9 mouse cellular contexts compared by ENCODE assay signal in the genomic region with DNA sequence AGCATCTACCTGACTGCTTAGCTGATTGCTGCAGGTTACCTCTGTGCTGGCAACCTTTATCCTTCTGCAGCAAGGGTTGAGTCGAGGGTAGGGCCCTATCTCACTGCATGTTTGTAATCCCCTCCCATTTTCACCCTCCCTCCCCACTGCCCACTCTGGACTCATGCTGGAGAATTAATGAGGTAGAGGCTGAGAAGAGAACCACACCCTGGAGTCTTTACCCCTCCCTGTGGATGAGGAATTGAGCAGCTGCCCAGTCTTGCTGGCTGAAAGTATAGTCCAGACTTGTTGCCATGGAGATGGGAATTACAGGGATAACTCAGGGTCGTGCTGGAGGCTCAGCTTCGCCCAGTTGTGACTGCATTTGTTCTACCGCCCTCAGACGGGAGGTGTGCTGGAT. TPM values are rescaled to one million over a fixed set of nuclear protein-coding genes. Genes with fewer than 3 reads are reported as not detected.
DNase-seq lines count a peak whose midpoint lies in the region; ATAC-seq and TF ChIP-seq lines count a peak whose summit lies in the region.
"Had no signal": no experiment of that assay in that cellular context is flagged by ENCODE, and none has a peak within 500 bp of the region (broad histone marks: within the 10 kb centered on the region; RNA-seq: fewer than 3 reads in every experiment).

No protein-coding gene starts in this region.

- no peaks in the 10 kb centered on the region for H3K27me3 ChIP-seq in limb, embryonic 11.5 days (ENCODE audit: control insufficient read depth, insufficient read depth, low read length)
- H3K27me3 ChIP-seq in limb, embryonic 10.5 days (ENCODE audit: low read depth, poor library complexity, severe bottlenecking) = no peaks in the 10 kb centered on the region
- no peaks in the 10 kb centered on the region for H3K27me3 ChIP-seq in forebrain, embryonic 10.5 days (ENCODE audit: poor library complexity, severe bottlenecking)
- no peaks in the 10 kb centered on the region for H3K27me3 ChIP-seq in thymus, adult 2 months (ENCODE audit: control insufficient read depth, insufficient read depth, low read length)

- WGBS in limb, embryonic 11.5 days = 33% methylated on average over 5 of the region's 5 CpGs
- WGBS in limb, embryonic 10.5 days = 32% methylated on average over 5 of the region's 5 CpGs
- 22% methylated on average over 5 of the region's 5 CpGs for WGBS in forebrain, embryonic 10.5 days
- WGBS in thymus, adult 2 months = 50% methylated on average over 5 of the region's 5 CpGs

- H3K4me2 ChIP-seq in limb, embryonic 11.5 days (ENCODE audit: low read depth, severe bottlenecking) = no peak overlapping the region

- TF ChIP-seq CTCF in thymus, adult 2 months (IDR thresholded peaks at IDR 0.05; ENCODE audit: borderline replicate concordance, control insufficient read depth, extremely low read depth, insufficient read depth, low read length, poor library complexity) = no peak

- TF ChIP-seq POLR2A in thymus, adult 2 months (IDR thresholded peaks at IDR 0.05; ENCODE audit: control insufficient read depth, extremely low read depth, insufficient read depth, low read length, poor library complexity) = no peak

- H3K36me3 ChIP-seq in limb, embryonic 11.5 days (ENCODE audit: control insufficient read depth, insufficient read depth, low read length) = no peaks in the 10 kb centered on the region
- no peaks in the 10 kb centered on the region for H3K36me3 ChIP-seq in limb, embryonic 10.5 days
- H3K36me3 ChIP-seq in forebrain, embryonic 10.5 days (replicated peaks) = no peaks in the 10 kb centered on the region
- no peaks in the 10 kb centered on the region for H3K36me3 ChIP-seq in thymus, adult 2 months (ENCODE audit: control insufficient read depth, insufficient read depth, low read length)

- 0 out of 2 replicates have a peak, but pooled peaks have one; percentile 21 for ATAC-seq in limb, embryonic 11.5 days (ENCODE audit: insufficient number of reproducible peaks, low FRiP score, low TSS enrichment, low read depth)

- intact Hi-C loops in left cerebral cortex, postnatal 36 days (cut with DNase I) = loop anchor here (1.0 kb wide), 1 partner anchor 18 kb away; no protein-coding TSS in a partner anchor

- H3K9ac ChIP-seq in limb, embryonic 11.5 days (ENCODE audit: low read length) = no peak overlapping the region

- H3K27ac ChIP-seq in limb, embryonic 11.5 days (replicated peaks; ENCODE audit: low read depth, low read length) = no peak overlapping the region
- no peak overlapping the region for H3K27ac ChIP-seq in limb, embryonic 10.5 days
- H3K27ac ChIP-seq in forebrain, embryonic 10.5 days = no peak overlapping the region
- no peak overlapping the region for H3K27ac ChIP-seq in thymus, adult 2 months (ENCODE audit: control insufficient read depth, insufficient read depth, low read length)

- DNase-seq in limb, embryonic 11.5 days (ENCODE audit: low spot score) = no peak
- no peak for DNase-seq in limb, embryonic 10.5 days (ENCODE audit: low spot score)
- DNase-seq in forebrain, embryonic 10.5 days (ENCODE audit: extremely low spot score, low spot score) = peak; percentile 17
- DNase-seq in left cerebral cortex, postnatal 36 days (ENCODE audit: low spot score in 2 of 2) = peak; percentile 50 to 61
- DNase-seq in right cerebral cortex, postnatal 25 days = peak; percentile 68
- no peak for DNase-seq in kidney, adult 8-10 months
- no peak for DNase-seq in thymus, adult 2 months
- no peak for DNase-seq in kidney, postnatal 10 days

- H3K4me1 ChIP-seq in limb, embryonic 11.5 days (ENCODE audit: control insufficient read depth, insufficient read depth, low read length) = no peaks in the 10 kb centered on the region
- H3K4me1 ChIP-seq in limb, embryonic 10.5 days = no peaks in the 10 kb centered on the region
- peaks cover 11% of the 10 kb centered on the region for H3K4me1 ChIP-seq in forebrain, embryonic 10.5 days
- H3K4me1 ChIP-seq in thymus, adult 2 months (replicated peaks; ENCODE audit: control insufficient read depth, insufficient read depth, low read length) = no peaks in the 10 kb centered on the region

- H3K9me3 ChIP-seq in limb, embryonic 11.5 days (ENCODE audit: control insufficient read depth, low read length) = no peaks in the 10 kb centered on the region
- H3K9me3 ChIP-seq in limb, embryonic 10.5 days (replicated peaks) = no peaks in the 10 kb centered on the region
- no peaks in the 10 kb centered on the region for H3K9me3 ChIP-seq in forebrain, embryonic 10.5 days

- H3K4me3 ChIP-seq in limb, embryonic 11.5 days (ENCODE audit: low read depth, low read length) = no peak overlapping the region
- H3K4me3 ChIP-seq in limb, embryonic 10.5 days = no peak overlapping the region
- H3K4me3 ChIP-seq in forebrain, embryonic 10.5 days = no peak overlapping the region
- no peak overlapping the region for H3K4me3 ChIP-seq in thymus, adult 2 months (ENCODE audit: control insufficient read depth, insufficient read depth, low read length)

RNA-seq across cellular contexts. Expression of a gene that starts 23.6 kb away (rescaled TPM):
- 0.07 TPM in 1 of 2 replicates, not detected in the other for polyA plus RNA-seq in limb, embryonic 11.5 days (2014; fragmentation: Nextera tagmentation; extraction: Ambion mirVana)
- polyA plus RNA-seq in limb, embryonic 10.5 days (2016; fragmentation: Nextera tagmentation; extraction: Ambion mirVana) = not detected in 2 replicates
- 0.15 TPM in 1 of 2 replicates, not detected in the other for polyA plus RNA-seq in forebrain, embryonic 10.5 days (2016; fragmentation: Nextera tagmentation; extraction: Ambion mirVana)
- 10 to 100 TPM; 37.7 to 40.2 TPM for total RNA-seq in left cerebral cortex, postnatal 36 days (2021)
- polyA plus RNA-seq in thymus, adult 2 months (2012; rRNA removed) = 0.43 and 0.58 TPM in 2 replicates

RNA-seq across cellular contexts. Expression of a gene that starts 54.5 kb away (rescaled TPM):
- 0.05 TPM in 1 of 2 replicates, not detected in the other for polyA plus RNA-seq in limb, embryonic 11.5 days (2014; fragmentation: Nextera tagmentation; extraction: Ambion mirVana)
- polyA plus RNA-seq in limb, embryonic 10.5 days (2016; fragmentation: Nextera tagmentation; extraction: Ambion mirVana) = 0.04 TPM in 2 replicates
- polyA plus RNA-seq in forebrain, embryonic 10.5 days (2016; fragmentation: Nextera tagmentation; extraction: Ambion mirVana) = 0.07 TPM in 1 of 2 replicates, not detected in the other
- total RNA-seq in left cerebral cortex, postnatal 36 days (2021) = 10 to 100 TPM; 51.6 to 58.0 TPM
- 0.86 and 1.6 TPM in 2 replicates for polyA plus RNA-seq in thymus, adult 2 months (2012; rRNA removed)
- total RNA-seq: gastrocnemius, postnatal 4 days had no signal

RNA-seq across cellular contexts. Expression of a gene that starts 57.6 kb away (rescaled TPM):
- polyA plus RNA-seq in limb, embryonic 11.5 days (2014; fragmentation: Nextera tagmentation; extraction: Ambion mirVana) = 0.12 and 0.18 TPM in 2 replicates
- polyA plus RNA-seq in limb, embryonic 10.5 days (2016; fragmentation: Nextera tagmentation; extraction: Ambion mirVana) = 0.11 and 0.45 TPM in 2 replicates
- polyA plus RNA-seq in forebrain, embryonic 10.5 days (2016; fragmentation: Nextera tagmentation; extraction: Ambion mirVana) = 0.29 and 0.31 TPM in 2 replicates
- 1 to 10 TPM; 6.6 to 7.7 TPM for total RNA-seq in left cerebral cortex, postnatal 36 days (2021)
- polyA plus RNA-seq in thymus, adult 2 months (2012; rRNA removed) = 0.17 and 0.55 TPM in 2 replicates
- total RNA-seq: gastrocnemius, postnatal 4 days had no signal

Comparison
In these comparisons a context has a peak if more than half of its experiments do, and no peak if none do; other contexts are left out.
1. DNase-seq: peak in forebrain, embryonic 10.5 days (single experiment), left cerebral cortex, postnatal 36 days (2 of 2) and right cerebral cortex, postnatal 25 days (single experiment); none in limb, embryonic 11.5 days (single experiment), limb, embryonic 10.5 days (single experiment), kidney, adult 8-10 months (0 of 2), thymus, adult 2 months (single experiment) and kidney, postnatal 10 days (single experiment).